Mouse (Mus musculus): ENCODE measurements around the gene E2f4. TPM values are rescaled to one million over a fixed set of nuclear protein-coding genes. Genes with fewer than 3 reads are reported as not detected.
A peak's percentile ranks its signal among the peaks of the same experiment; 100 is the strongest.

The E2f4 gene
- polyA plus RNA-seq (2014; fragmentation: Nextera tagmentation; extraction: Ambion mirVana): 43.5 and 48.2 TPM in 2 replicates

DNA sequence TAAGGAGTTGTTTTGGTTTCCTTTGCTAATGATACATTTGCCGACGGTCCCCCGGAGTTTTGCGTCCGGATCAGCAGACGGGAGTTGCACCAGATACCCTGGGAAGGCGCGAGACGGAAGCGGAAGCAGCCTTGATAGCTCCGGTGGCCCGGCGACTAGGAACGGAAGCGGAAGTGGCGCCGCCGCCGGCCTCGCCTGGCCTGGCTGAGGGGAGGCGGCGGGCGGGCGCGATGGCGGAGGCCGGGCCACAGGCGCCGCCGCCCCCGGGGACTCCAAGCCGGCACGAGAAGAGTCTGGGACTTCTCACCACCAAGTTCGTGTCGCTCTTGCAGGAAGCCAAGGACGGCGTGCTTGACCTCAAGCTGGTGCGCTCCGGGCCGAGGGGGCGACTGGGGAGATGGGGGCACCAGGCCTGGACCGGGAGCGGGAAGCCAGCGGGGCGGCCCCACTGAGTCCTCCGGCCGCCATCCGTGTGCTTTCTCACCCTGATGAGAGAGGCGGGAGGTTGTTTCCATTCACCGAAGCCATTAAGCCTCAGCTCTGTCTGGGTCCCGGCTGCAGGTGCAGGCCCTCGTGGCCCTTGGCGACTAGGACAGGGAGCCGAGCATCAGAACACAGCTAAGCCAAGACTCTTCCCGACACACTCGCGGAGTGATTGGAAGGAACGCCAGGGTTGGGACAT is at the start of gene E2f4:
Gene E2f4, plus strand, starts transcription at position 153 of the 682 bp plus-strand sequence.
- peak within 1 kb of the TSS; percentile 91 for H3K4me3 ChIP-seq (replicated peaks; ENCODE audit: low read length)
- peak within 1 kb of the TSS; percentile 86 for H3K4me2 ChIP-seq (replicated peaks)
- H3K9ac ChIP-seq: peak within 1 kb of the TSS; percentile 91
- peak; percentile 90 for ATAC-seq (ENCODE audit: low FRiP score)
- no peaks in the 10 kb centered on the region for H3K9me3 ChIP-seq (ENCODE audit: control insufficient read depth, low read length)
- DNase-seq (ENCODE audit: low spot score): peak; percentile 91
- WGBS: under 1% methylated on average over 54 of the region's 58 CpGs
- H3K27ac ChIP-seq: peak within 1 kb of the TSS; percentile 56; the same call in 1 of the 2 replicates
- H3K27me3 ChIP-seq (ENCODE audit: control insufficient read depth, insufficient read depth, low read length): no peaks in the 10 kb centered on the region
- peaks cover 33% of the 10 kb centered on the region for H3K36me3 ChIP-seq (replicated peaks; ENCODE audit: control insufficient read depth, insufficient read depth)
- peaks cover 17% of the 10 kb centered on the region for H3K4me1 ChIP-seq (replicated peaks; ENCODE audit: control insufficient read depth, insufficient read depth, low read length)

DNA sequence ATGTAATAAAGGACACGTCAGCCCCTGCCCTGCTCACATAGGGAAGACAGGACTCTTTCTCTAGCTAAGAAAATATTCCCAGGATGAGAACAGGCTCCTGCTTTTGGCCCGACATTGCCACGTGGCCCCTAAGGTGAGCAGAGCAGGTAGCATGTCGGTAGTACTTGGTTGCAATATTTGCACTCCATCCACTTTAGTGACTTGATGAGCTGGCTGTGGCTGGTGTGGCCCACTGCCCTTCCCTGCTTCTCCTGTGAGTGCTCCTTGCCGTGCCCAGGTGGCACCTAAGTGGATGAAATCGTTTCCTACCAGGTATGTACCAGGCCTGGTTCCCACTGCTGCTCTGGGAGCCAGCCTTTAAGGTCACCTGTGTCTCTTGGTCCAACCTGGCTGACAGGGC is 45.5 kb upstream of the E2f4 start:
- no peak overlapping the region for H3K9ac ChIP-seq
- H3K4me1 ChIP-seq (replicated peaks; ENCODE audit: control insufficient read depth, insufficient read depth, low read length): peaks cover 5% of the 10 kb centered on the region; the same call in 1 of the 2 replicates
- ATAC-seq (ENCODE audit: low FRiP score) (no peak), DNase-seq (ENCODE audit: low spot score) (no peak)
- H3K27ac ChIP-seq: no peak overlapping the region
- no peaks in the 10 kb centered on the region for H3K9me3 ChIP-seq (ENCODE audit: control insufficient read depth, low read length)
- no peak overlapping the region for H3K4me3 ChIP-seq (replicated peaks; ENCODE audit: low read length)
- WGBS: 92% methylated on average over 6 of the region's 6 CpGs
- peaks cover 22% of the 10 kb centered on the region for H3K27me3 ChIP-seq (ENCODE audit: control insufficient read depth, insufficient read depth, low read length)
- H3K4me2 ChIP-seq (replicated peaks): no peak overlapping the region
- H3K36me3 ChIP-seq (replicated peaks; ENCODE audit: control insufficient read depth, insufficient read depth): peaks cover 64% of the 10 kb centered on the region

DNA sequence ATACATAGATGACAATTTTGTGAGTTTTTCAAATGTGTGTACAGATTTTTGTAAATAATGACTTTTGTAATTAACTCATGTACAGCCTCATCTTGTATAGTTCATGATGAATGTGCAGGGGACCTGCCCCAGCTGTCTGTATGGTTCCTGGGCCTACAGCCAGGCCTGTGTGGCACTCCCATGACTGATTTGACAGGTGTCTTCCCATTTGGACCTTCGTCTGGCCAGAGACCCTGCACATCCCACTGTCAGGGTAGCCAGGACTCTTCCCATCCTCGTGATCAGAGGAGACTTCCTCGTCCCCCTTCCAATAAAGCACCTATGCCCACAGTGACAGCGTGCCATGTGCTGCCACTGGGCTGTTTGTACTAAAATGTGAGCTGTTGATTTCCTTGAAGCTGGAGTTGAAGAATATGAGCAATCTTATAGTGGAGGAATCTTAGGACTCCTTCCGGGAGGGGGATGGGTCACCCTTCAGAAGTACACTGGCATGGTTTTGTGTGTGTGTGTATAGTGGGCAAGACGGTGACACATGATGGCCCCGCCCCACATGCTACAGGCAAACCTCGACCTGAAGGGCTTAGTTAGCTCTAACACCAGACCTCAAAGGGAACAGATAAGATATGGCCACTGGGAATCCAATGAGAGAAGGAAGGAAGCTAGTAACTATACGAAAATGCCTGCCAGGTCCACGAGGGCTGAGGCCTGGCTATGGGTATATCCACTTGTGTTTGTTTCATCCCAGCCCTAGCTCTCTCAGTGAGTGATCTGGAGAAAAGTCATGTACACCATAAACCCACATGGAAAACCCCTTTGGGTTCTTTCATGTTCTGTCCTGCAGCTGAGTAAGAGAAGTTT is 44.6 kb upstream of the E2f4 start:
- peaks cover 55% of the 10 kb centered on the region for H3K36me3 ChIP-seq (replicated peaks; ENCODE audit: control insufficient read depth, insufficient read depth)
- peak overlapping the region; percentile 98; the same call in 1 of the 2 replicates for H3K4me2 ChIP-seq (replicated peaks)
- no peak overlapping the region for H3K27ac ChIP-seq
- ATAC-seq (ENCODE audit: low FRiP score) (no peak), DNase-seq (ENCODE audit: low spot score) (no peak)
- H3K27me3 ChIP-seq (ENCODE audit: control insufficient read depth, insufficient read depth, low read length): peaks cover 30% of the 10 kb centered on the region
- WGBS: 92% methylated on average over 10 of the region's 10 CpGs
- H3K4me1 ChIP-seq (replicated peaks; ENCODE audit: control insufficient read depth, insufficient read depth, low read length): peaks cover 5% of the 10 kb centered on the region; the same call in 1 of the 2 replicates
- H3K9ac ChIP-seq: no peak overlapping the region
- H3K4me3 ChIP-seq (replicated peaks; ENCODE audit: low read length): no peak overlapping the region
- H3K9me3 ChIP-seq (ENCODE audit: control insufficient read depth, low read length): no peaks in the 10 kb centered on the region

DNA sequence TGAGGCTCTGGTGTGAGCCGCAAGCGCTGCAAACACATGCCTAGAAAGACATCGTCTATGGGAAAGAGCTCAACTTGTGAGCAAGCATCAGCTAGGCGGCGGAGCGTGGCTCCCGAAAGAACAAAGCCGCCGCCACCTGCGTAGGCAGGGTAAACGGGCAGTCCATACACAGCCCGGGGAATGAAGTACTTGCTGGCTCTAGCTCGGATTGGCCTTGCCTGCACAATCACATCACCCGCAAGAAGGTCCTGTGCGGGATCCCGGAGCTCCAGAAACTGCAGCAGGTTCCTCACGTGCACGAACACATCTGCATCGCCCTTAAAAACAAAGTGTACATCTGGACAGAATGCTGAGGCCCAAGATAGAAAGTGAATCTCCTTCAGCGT is 43.7 kb upstream of the E2f4 start:
- H3K27ac ChIP-seq: no peak overlapping the region; the same call in 1 of the 2 replicates
- peak overlapping the region; percentile 56 for H3K4me3 ChIP-seq (replicated peaks; ENCODE audit: low read length)
- H3K4me2 ChIP-seq (replicated peaks): peak overlapping the region; percentile 98
- H3K27me3 ChIP-seq (ENCODE audit: control insufficient read depth, insufficient read depth, low read length): peaks cover 38% of the 10 kb centered on the region
- H3K9ac ChIP-seq: peak overlapping the region; percentile 72
- H3K36me3 ChIP-seq (replicated peaks; ENCODE audit: control insufficient read depth, insufficient read depth): peaks cover 46% of the 10 kb centered on the region
- 32% methylated on average over 20 of the region's 20 CpGs for WGBS
- H3K4me1 ChIP-seq (replicated peaks; ENCODE audit: control insufficient read depth, insufficient read depth, low read length): peaks cover 8% of the 10 kb centered on the region; the same call in 1 of the 2 replicates
- peak; percentile 26; the same call in 1 of the 2 replicates for ATAC-seq (ENCODE audit: low FRiP score)
- DNase-seq (ENCODE audit: low spot score): no peak
- H3K9me3 ChIP-seq (ENCODE audit: control insufficient read depth, low read length): no peaks in the 10 kb centered on the region

DNA sequence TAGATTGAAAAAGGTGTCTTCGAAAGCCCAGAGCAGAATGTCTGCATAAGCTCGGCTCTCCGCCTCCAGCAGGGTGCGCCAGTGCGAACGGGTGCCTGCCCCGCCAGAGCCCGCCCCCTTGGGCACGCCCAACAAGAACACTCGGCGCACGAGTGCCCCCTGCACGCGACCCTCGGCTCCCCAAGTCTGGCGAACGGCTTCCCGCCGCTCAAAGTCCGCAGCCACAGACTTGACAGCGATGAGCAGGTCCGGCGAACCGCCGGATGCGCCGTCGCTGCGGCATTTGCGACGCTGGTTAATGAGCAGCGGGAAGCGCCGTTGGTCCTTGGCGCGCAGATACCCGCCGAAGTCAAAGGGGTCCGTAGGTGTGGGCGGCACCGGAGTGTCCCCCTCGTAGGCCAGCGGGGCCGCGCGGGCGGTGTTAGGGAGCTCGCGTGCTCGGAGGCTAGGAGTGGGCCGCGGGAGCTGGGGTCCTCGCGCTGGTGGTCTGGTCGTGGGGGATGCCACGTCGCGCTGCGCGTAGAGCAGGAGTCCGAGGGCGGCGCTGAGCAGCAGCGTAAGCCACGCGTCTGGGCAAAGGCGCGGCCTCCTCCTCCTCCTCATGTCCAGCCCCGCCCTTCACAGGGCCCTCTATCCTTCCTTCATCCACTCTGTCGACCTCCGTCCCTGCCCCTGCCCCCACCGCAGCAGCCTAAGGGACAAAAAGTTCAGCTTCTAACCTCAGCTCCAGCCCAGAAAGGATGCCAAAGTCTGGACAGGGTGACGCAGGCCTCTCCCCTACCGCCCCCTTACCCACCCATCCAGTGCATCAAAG is 43.1 kb upstream of the E2f4 start:
- H3K4me3 ChIP-seq (replicated peaks; ENCODE audit: low read length): peak overlapping the region; percentile 56
- ATAC-seq (ENCODE audit: low FRiP score): peak; percentile 81
- H3K27ac ChIP-seq: peak overlapping the region; percentile 60
- H3K4me1 ChIP-seq (replicated peaks; ENCODE audit: control insufficient read depth, insufficient read depth, low read length): peaks cover 14% of the 10 kb centered on the region; the same call in 1 of the 2 replicates
- peaks cover 44% of the 10 kb centered on the region for H3K27me3 ChIP-seq (ENCODE audit: control insufficient read depth, insufficient read depth, low read length)
- peaks cover 40% of the 10 kb centered on the region for H3K36me3 ChIP-seq (replicated peaks; ENCODE audit: control insufficient read depth, insufficient read depth)
- peak; percentile 83 for DNase-seq (ENCODE audit: low spot score)
- H3K4me2 ChIP-seq (replicated peaks): peak overlapping the region; percentile 98
- H3K9ac ChIP-seq: peak overlapping the region; percentile 72
- under 1% methylated on average over 70 of the region's 74 CpGs for WGBS
- H3K9me3 ChIP-seq (ENCODE audit: control insufficient read depth, low read length): no peaks in the 10 kb centered on the region

DNA sequence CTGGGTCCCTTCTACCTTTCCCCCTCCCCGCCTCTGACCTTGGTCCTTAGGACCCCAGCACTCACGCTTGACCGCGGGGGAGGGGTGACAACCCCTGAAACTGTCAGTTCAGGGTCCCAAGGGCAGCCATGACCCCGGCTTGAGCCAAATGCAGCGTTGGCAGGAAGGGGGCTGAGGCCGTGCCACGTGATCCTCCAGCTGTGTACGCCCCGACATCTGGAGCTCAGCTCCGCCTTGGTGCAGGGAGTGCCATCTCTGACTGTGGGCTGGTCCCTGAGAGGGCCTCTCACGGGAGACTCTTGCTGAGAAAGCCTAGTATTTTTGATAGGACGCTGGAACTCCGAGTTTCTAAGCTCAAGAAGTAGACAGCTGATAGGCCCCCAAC is 42.5 kb upstream of the E2f4 start, which contains the start of gene B3gnt9:
Gene B3gnt9, minus strand, starts transcription at position 188 of the 385 bp plus-strand sequence.
- Histone ChIP-seq H3K4me2 (replicated peaks) (peak within 1 kb of the TSS; percentile 98), H3K4me3 (replicated peaks; ENCODE audit: low read length) (peak within 1 kb of the TSS; percentile 56), H3K9me3 (ENCODE audit: control insufficient read depth, low read length) (no peaks in the 10 kb centered on the region), H3K27ac (peak within 1 kb of the TSS; percentile 60), H3K4me1 (replicated peaks; ENCODE audit: control insufficient read depth, insufficient read depth, low read length) (peaks cover 16% of the 10 kb centered on the region; the same call in 1 of the 2 replicates), H3K27me3 (ENCODE audit: control insufficient read depth, insufficient read depth, low read length) (peaks cover 49% of the 10 kb centered on the region), H3K36me3 (replicated peaks; ENCODE audit: control insufficient read depth, insufficient read depth) (peaks cover 34% of the 10 kb centered on the region), H3K9ac (peak within 1 kb of the TSS; percentile 72)
- WGBS: 1% methylated on average over 14 of the region's 14 CpGs
- ATAC-seq (ENCODE audit: low FRiP score) (peak; percentile 11; the same call in 1 of the 2 replicates), DNase-seq (ENCODE audit: low spot score) (no peak)

DNA sequence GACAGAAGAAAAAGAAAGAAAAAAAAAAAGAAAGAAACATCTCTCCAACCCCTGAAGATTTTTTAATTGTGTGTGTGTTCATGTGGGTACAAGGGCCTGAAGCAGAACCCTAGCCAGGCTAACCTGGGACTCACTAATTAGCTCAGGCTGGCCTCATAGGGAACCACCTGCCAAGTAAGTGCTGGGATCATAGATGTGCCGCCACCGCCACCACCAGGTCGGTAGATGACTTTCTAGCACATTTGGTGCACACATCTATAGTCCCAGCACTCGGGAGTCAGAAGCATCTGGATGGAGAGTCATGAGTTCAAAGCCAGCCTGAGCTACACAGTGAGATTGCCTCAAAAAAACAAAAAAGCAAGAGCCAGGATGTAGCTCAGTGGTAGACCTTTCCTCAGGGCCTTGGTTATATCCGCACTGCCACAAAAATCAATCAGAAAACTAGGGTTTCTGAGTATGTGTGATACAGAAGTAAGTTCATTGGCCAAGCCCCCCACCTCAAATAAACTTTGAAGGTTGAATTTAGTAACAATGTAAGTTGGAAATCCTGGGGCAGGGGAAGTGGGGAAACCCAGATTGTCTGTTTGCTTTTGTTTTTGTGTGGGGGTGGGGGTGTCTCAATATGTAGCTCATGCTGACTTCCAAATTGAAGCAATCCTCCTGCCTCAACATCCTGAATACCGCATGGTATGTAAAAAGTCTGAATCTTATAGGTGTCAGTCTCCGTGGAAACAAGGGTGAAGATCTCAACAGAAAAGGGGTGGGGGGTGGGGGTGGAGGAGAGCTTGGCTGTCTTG is 39.9 kb upstream of the E2f4 start:
- peaks cover 73% of the 10 kb centered on the region for H3K27me3 ChIP-seq (ENCODE audit: control insufficient read depth, insufficient read depth, low read length)
- H3K4me3 ChIP-seq (replicated peaks; ENCODE audit: low read length): no peak overlapping the region
- WGBS: 73% methylated on average over 7 of the region's 7 CpGs
- no peak overlapping the region for H3K9ac ChIP-seq
- no peak overlapping the region for H3K27ac ChIP-seq
- no peak overlapping the region for H3K4me2 ChIP-seq (replicated peaks)
- ATAC-seq (ENCODE audit: low FRiP score) (no peak), DNase-seq (ENCODE audit: low spot score) (no peak)
- peaks cover 10% of the 10 kb centered on the region for H3K36me3 ChIP-seq (replicated peaks; ENCODE audit: control insufficient read depth, insufficient read depth)
- H3K4me1 ChIP-seq (replicated peaks; ENCODE audit: control insufficient read depth, insufficient read depth, low read length): peaks cover 16% of the 10 kb centered on the region; the same call in 1 of the 2 replicates
- H3K9me3 ChIP-seq (ENCODE audit: control insufficient read depth, low read length): no peaks in the 10 kb centered on the region

Data from hindbrain, embryonic 14.5 days (tissue).